Mouse (Mus musculus) bone marrow macrophage, adult 2 months (primary cell): ENCODE data around the gene Atp2b4.

Experiments
- CTCF ChIP-seq: IDR thresholded peaks from 2 replicates; pipeline ENCODE4 v1.5.1; 2012; ENCODE audit warnings: low read depth, mild to moderate bottlenecking, low read length, moderate library complexity
- POLR2A ChIP-seq: IDR thresholded peaks from 2 replicates; pipeline ENCODE4 v1.6.1; 2012; ENCODE audit warnings: mild to moderate bottlenecking, low read depth, low read length, borderline replicate concordance

DNA sequence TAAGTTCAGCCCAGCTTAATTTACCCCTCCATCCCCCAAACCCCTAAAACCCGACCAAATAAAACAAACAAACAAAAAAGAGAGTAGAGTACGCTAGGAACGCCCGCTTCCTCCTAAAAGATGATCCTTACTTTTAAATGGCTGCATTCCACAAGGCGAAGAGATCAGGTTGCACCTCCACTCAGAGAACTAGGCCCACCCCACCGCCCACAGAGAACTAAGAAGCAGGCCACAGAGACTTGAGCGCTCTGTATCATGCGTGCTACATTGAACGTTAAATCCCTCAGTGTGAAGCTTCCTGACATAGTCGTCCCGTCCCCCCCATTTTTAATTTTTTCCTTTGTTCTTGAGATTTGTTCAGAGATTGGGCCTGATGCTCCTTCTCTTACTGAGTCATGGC is 68.0 kb downstream of the Atp2b4 start:
- no peak for TF ChIP-seq CTCF
- no peak for TF ChIP-seq POLR2A
